Mouse (Mus musculus) midbrain, embryonic 15.5 days (tissue): ENCODE results near the gene Vdr. TPM values are rescaled to one million over a fixed set of nuclear protein-coding genes. Genes with fewer than 3 reads are reported as not detected.
"Not testable (repeated sequence)": the region's sequence is repeated elsewhere in the genome, so short reads cannot be mapped to it uniquely, and the experiment has no call there.

ENCODE experiments used
- ATAC-seq: fragments of 200-750 bp; cut with Nextera tagmentation; replicated peaks from 2 replicates; pipeline ENCODE4 v1.8.0; 2017; ENCODE audit warnings: moderate TSS enrichment
- H3K27ac ChIP-seq: fragments of 300-500 bp; sonication (generic); 2 replicates; pipeline ENCODE4 v1.5.1; 2015; ENCODE audit warnings: mild to moderate bottlenecking, inconsistent platforms
- H3K27me3 ChIP-seq: fragments of 300-500 bp; sonication (generic); replicated peaks from 2 replicates; pipeline ENCODE4 v1.6.1; 2015; ENCODE audit warnings: inconsistent platforms
- H3K36me3 ChIP-seq: fragments of 300-500 bp; sonication (generic); replicated peaks from 2 replicates; pipeline ENCODE4 v1.6.1; 2015; ENCODE audit warnings: inconsistent platforms
- H3K4me1 ChIP-seq: fragments of 300-500 bp; sonication (generic); 2 replicates; pipeline ENCODE4 v1.6.1; 2015; ENCODE audit warnings: inconsistent platforms
- H3K4me2 ChIP-seq: fragments of 300-500 bp; sonication (generic); 2 replicates; pipeline ENCODE4 v1.6.1; 2015; ENCODE audit warnings: inconsistent platforms, mild to moderate bottlenecking, moderate library complexity
- H3K4me3 ChIP-seq: fragments of 300-500 bp; sonication (generic); 2 replicates; pipeline ENCODE4 v1.5.1; 2015; ENCODE audit warnings: mild to moderate bottlenecking, inconsistent platforms
- H3K9ac ChIP-seq: fragments of 300-500 bp; sonication (generic); 2 replicates; pipeline ENCODE4 v1.6.1; 2015; ENCODE audit warnings: mild to moderate bottlenecking, inconsistent platforms
- H3K9me3 ChIP-seq: fragments of 300-500 bp; sonication (generic); 2 replicates; pipeline ENCODE4 v1.6.1; 2016; ENCODE audit warnings: inconsistent platforms
- WGBS: fragments of 180-500 bp; shearing (Covaris S2); methylation state at CpG from one replicate; pipeline ENCODE4 v1.1.7; 2015; ENCODE audit warnings: mixed read lengths; 5-methylcytosine and 5-hydroxymethylcytosine counted together
- polyA plus RNA-seq: library from polyadenylated mRNA; unstranded; fragments of >200 nt; fragmentation: Nextera tagmentation; extraction: Ambion mirVana; gene quantifications from 2 replicates; pipeline ENCODE4 v1.2.1, GENCODE M21; 2015

Gene Vdr
- polyA plus RNA-seq, 1 experiment from 2014 or later, result 0.10 TPM

DNA sequence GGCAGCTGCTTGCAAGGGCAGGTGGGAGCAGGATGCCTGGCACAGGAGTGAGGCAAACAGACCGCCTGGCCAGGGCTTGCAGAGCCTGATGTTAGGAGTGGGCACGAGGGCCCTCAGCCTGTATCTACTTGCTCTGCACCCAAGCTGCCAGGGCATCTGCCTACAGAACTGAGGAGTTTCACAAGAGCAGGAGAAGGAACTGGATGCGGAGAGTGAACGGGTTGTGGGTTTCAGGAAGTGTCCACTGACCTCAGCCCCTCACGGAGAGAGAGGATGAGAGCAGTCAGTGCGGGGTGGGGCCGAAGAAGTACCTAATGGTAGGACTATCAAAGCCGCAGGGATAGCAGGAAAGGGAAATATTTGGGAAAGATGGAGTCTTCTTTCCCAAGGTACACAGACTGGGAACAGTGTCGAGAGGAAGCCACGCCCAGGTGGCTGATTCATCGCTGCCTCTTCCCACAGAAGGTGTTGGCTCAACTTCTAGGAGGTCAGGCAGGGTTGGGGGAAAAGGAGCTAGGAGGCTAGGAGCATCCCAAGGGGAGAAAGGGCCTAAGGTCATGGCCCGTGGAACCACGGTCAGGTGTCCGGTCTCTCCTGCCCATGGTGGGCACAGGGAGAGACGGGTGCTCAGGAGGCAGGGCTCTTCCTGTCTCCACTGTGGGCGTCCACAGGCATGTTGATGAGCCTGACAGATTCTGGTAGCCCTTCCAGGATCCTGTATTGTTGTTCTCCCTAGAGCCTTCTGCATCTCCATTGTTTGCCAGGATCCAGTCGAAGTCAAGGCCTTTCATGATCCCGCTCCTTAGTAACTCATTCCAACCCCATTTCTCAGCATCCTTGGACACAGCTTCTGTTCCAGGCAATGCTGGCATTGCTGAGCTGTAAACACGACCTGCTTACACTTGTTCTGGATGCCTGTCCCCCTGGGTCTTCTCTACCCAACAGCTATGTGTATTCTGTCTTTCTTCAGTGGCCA is 39.1 kb downstream of the Vdr start:
- no peaks in the 10 kb centered on the region for H3K4me1 ChIP-seq
- H3K36me3 ChIP-seq, result no peaks in the 10 kb centered on the region
- H3K9me3 ChIP-seq, result no peaks in the 10 kb centered on the region
- H3K4me2 ChIP-seq, result no peak overlapping the region
- no peak overlapping the region for H3K27ac ChIP-seq
- no peak for ATAC-seq
- H3K4me3 ChIP-seq, result no peak overlapping the region
- no peak overlapping the region for H3K9ac ChIP-seq
- 86% methylated on average over 19 of the region's 19 CpGs for WGBS
- no peaks in the 10 kb centered on the region for H3K27me3 ChIP-seq

DNA sequence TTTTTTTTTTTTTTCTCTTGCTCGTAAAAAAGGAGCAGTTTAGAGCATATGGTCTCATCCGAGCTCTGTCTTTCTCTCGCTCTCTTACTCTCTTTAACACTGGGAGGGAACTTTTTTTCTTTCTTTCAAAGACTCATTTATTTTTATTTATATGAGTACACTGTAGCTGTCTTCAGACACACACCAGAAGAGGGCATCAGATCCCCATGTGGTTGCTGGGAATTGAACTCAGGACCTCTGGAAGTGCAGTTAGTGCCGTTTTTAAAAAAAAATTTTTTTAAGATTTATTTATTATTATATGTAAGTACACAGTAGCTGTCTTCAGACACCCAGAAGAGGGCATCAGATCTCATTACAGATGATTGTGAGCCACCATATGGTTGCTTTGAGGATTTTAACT is 40.3 kb downstream of the Vdr start:
- H3K27me3 ChIP-seq, ATAC-seq, H3K9me3 ChIP-seq, H3K4me3 ChIP-seq, H3K36me3 ChIP-seq, H3K27ac ChIP-seq, H3K9ac ChIP-seq, H3K4me2 ChIP-seq, H3K4me1 ChIP-seq: not testable (repeated sequence)
- 79% methylated on average over 4 of the region's 4 CpGs for WGBS

DNA sequence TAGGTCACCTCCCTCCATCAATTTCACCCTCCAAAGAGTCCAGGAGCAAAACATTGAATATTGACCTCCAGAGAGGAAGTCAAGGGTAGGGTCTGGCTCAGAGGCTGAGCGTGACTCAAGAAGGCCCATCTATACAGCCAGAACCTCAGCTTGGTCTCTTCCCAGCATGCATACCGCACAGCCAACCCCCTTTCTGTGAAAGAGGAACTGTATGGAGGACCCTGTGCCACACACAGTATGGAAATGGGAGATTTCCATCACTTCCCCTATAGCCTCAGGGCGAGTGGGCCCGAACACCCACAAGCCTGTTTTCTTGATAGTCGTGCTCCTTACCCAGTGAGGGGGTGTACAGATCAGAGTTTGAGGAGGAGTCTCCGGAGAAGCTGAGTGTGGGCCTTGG is 41.4 kb downstream of the Vdr start:
- WGBS, result 93% methylated on average over 6 of the region's 6 CpGs
- H3K4me3 ChIP-seq, result no peak overlapping the region

DNA sequence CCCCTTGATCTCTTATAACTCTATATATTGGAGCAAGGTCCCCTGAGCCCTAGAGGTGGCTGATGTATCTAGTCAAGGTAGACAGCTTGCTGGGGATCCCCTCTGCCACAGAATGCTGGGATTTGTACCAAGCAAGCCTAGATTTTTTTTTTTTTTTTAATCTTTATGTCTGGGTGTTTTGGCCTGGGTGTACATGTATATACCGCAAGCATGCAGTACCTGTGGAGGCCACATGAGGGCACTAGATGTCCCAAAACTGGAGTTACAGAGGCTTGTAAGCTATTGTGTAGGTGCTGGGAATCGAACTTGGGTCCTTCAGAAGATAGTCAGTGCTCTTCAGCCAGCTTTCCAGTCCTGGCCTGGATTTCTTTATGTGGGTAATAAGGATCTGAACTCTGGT is 44.4 kb downstream of the Vdr start:
- no peak overlapping the region for H3K4me3 ChIP-seq
- H3K27me3 ChIP-seq, result no peaks in the 10 kb centered on the region
- H3K4me2 ChIP-seq, result no peak overlapping the region
- H3K9me3 ChIP-seq, result no peaks in the 10 kb centered on the region
- no peak overlapping the region for H3K27ac ChIP-seq
- ATAC-seq, result no peak
- H3K4me1 ChIP-seq, result peaks cover 12% of the 10 kb centered on the region; the same call in 1 of the 2 replicates
- no peaks in the 10 kb centered on the region for H3K36me3 ChIP-seq
- 90% methylated on average over 2 of the region's 2 CpGs for WGBS
- no peak overlapping the region for H3K9ac ChIP-seq

More for the DNA sequence above, 41.4 kb downstream of the Vdr start:
- Histone ChIP-seq H3K9me3 (no peaks in the 10 kb centered on the region), H3K36me3 (no peaks in the 10 kb centered on the region), H3K27ac (no peak overlapping the region), H3K9ac (no peak overlapping the region), H3K27me3 (no peaks in the 10 kb centered on the region), H3K4me2 (no peak overlapping the region), H3K4me1 (no peaks in the 10 kb centered on the region)
- ATAC-seq, result no peak

DNA sequence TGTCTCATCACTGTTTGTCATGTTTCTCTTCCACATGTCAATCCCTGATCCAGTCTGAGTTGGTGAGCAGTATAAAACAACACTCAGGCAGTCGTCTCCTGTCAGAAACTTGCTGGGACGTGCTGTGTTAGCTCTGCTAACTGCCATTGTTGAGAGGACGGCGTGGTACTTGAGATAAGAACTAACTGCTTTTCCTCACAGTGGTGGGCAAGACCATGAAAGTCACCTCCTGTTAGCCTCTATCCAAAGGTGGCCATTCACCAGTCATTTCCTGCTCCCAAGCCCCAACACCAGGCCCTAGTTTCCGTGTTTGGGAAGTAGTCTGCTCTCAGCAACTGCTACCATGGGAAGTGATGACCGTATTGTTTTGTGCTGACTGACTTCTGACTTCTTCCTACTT is 45.3 kb downstream of the Vdr start:
- H3K4me1 ChIP-seq, result peaks cover 12% of the 10 kb centered on the region; the same call in 1 of the 2 replicates
- no peak for ATAC-seq
- H3K27me3 ChIP-seq, result no peaks in the 10 kb centered on the region
- no peaks in the 10 kb centered on the region for H3K36me3 ChIP-seq
- WGBS, result 68% methylated on average over 6 of the region's 6 CpGs
- H3K4me2 ChIP-seq, result no peak overlapping the region
- H3K9me3 ChIP-seq, result no peaks in the 10 kb centered on the region
- H3K4me3 ChIP-seq, result no peak overlapping the region
- H3K27ac ChIP-seq, result no peak overlapping the region
- H3K9ac ChIP-seq, result no peak overlapping the region

DNA sequence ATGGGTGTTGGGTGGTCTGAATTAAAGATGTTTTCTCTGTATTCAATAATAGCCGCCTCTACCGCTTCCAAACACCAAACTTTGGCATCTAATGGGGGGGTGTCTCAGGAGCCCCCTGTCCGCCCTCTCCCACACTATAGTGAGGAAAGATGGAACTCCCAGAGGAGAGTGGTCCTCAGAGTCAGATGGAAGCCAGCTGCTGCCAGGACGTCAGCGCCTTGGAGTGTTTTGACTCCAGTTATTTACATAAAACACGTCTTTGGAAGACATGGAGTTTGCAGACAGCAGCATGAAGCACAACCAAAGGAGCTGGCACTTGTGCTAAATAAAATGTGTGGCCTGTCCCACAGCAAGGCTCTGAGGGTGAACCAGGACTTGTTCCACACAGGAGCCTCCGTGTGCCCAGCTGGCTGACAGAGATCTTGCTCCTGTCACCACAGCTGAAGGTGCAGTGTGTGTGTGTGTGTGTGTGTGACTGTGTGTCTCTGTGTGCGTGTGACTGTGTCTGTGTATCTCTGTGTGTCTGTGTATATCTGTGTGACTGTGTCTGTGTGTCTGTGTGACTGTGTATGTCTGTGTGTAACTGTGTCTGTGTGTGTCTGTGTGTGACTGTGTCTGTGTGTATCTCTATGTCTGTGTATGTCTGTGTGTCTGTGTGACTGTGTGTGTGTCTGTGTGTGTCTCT is 45.9 kb downstream of the Vdr start:
- H3K4me3 ChIP-seq, result no peak overlapping the region
- no peak for ATAC-seq

DNA sequence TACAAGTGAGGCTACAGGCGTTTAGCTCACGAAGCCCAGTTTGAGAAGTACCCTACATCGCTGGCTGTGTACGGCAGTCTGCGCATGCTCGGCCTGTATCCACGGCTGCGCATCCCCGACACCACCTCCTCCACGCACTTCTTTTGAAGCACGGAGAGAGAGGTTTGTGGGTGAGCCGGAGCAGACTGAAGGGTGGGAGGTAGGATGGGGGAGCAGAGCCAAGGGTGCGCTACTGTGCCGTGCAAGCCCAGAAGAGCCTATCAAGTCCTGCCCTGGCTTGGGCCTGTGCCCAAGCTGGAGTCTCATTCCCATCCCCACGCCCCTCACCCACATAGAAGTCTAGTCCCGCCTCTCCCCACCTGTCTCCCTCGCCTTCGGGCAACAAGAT is 46.9 kb downstream of the Vdr start:
- Histone ChIP-seq H3K4me3 (no peak overlapping the region), H3K9me3 (no peaks in the 10 kb centered on the region), H3K36me3 (no peaks in the 10 kb centered on the region), H3K27me3 (no peaks in the 10 kb centered on the region), H3K4me1 (peaks cover 12% of the 10 kb centered on the region; the same call in 1 of the 2 replicates), H3K4me2 (peak overlapping the region; percentile 26), H3K9ac (no peak overlapping the region; the same call in 1 of the 2 replicates), H3K27ac (no peak overlapping the region)
- WGBS, result 75% methylated on average over 18 of the region's 18 CpGs
- no peak for ATAC-seq

More for the DNA sequence above, 45.9 kb downstream of the Vdr start:
- Histone ChIP-seq H3K4me2 (no peak overlapping the region), H3K4me1 (peaks cover 12% of the 10 kb centered on the region; the same call in 1 of the 2 replicates), H3K9ac (no peak overlapping the region), H3K36me3 (no peaks in the 10 kb centered on the region), H3K9me3 (no peaks in the 10 kb centered on the region), H3K27ac (no peak overlapping the region), H3K27me3 (no peaks in the 10 kb centered on the region)
- WGBS, result 79% methylated on average over 8 of the region's 8 CpGs

- Histone ChIP-seq H3K36me3 (no peaks in the 10 kb centered on the region), H3K9me3 (no peaks in the 10 kb centered on the region), H3K9ac (no peak overlapping the region; the same call in 1 of the 2 replicates), H3K27ac (no peak overlapping the region), H3K4me2 (0 out of 2 replicates have a peak overlapping the region, but pooled peaks have one; percentile 26), H3K27me3 (no peaks in the 10 kb centered on the region), H3K4me3 (no peak overlapping the region), H3K4me1 (peaks cover 12% of the 10 kb centered on the region; the same call in 1 of the 2 replicates)
- WGBS, result 23% methylated on average over 14 of the region's 14 CpGs
- ATAC-seq, result no peak
Measured at GRCm38 (mm10) chr15:97862881-97863493, 47.4 kb downstream of the Vdr start.

DNA sequence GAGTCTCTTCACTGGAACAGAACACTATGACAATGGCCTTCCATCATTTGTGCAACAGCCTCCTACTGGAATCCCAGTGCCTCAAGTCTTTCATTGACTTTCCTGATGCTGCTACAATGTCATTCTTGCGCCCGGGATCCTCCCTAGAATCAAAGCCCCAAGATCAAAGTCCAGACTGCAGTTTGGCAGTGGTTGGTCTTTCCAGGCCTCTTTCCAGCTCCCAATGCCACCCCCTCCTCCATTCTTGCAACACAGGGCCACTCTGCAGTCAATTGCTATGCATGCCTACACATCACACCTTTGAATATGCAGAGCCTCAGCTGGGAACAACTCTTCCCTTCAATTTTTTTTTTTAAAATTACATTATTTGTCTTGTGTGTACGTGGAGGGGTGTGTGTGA is 50.1 kb downstream of the Vdr start:
- Histone ChIP-seq H3K36me3 (no peaks in the 10 kb centered on the region), H3K27ac (no peak overlapping the region), H3K27me3 (no peaks in the 10 kb centered on the region), H3K4me3 (no peak overlapping the region), H3K9me3 (no peaks in the 10 kb centered on the region), H3K9ac (no peak overlapping the region), H3K4me1 (peaks cover 12% of the 10 kb centered on the region; the same call in 1 of the 2 replicates), H3K4me2 (no peak overlapping the region)
- ATAC-seq, result no peak
- WGBS, result 73% methylated on average over 3 of the region's 3 CpGs

DNA sequence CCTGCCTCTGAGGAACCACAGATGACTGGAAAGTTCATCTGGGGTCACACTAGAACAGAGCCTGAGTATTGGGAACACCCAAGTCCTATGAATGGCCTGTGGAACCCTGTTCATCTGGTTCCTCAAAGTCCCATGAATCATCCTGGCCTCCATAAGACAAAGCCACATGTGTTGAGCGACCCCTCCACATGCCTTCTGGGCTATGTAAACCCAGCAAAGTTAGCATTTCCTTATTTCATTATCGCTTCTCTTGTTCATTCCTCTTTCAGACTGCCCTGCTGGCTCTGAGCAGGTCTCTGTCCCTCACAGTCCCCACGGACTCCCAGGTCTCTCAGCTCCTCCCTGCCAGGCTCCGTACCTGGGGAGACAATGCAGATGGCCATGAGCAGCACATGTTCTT is 52.0 kb downstream of the Vdr start:
- Histone ChIP-seq H3K4me1 (peaks cover 9% of the 10 kb centered on the region; the same call in 1 of the 2 replicates), H3K36me3 (no peaks in the 10 kb centered on the region), H3K4me3 (no peak overlapping the region), H3K27me3 (no peaks in the 10 kb centered on the region), H3K9me3 (no peaks in the 10 kb centered on the region), H3K9ac (no peak overlapping the region), H3K27ac (no peak overlapping the region), H3K4me2 (no peak overlapping the region)
- ATAC-seq, result no peak
- WGBS, result 91% methylated on average over 4 of the region's 4 CpGs

GRCm38 (mm10) chr15:97854551-97854950 is 55.9 kb downstream of the Vdr start:
- Histone ChIP-seq H3K27me3 (no peaks in the 10 kb centered on the region), H3K4me1 (peaks cover 2% of the 10 kb centered on the region; the same call in 1 of the 2 replicates), H3K9me3 (no peaks in the 10 kb centered on the region), H3K9ac (no peak overlapping the region), H3K36me3 (no peaks in the 10 kb centered on the region), H3K27ac (no peak overlapping the region), H3K4me2 (no peak overlapping the region), H3K4me3 (no peak overlapping the region)
- ATAC-seq, result no peak
- 78% methylated on average over 6 of the region's 6 CpGs for WGBS

DNA sequence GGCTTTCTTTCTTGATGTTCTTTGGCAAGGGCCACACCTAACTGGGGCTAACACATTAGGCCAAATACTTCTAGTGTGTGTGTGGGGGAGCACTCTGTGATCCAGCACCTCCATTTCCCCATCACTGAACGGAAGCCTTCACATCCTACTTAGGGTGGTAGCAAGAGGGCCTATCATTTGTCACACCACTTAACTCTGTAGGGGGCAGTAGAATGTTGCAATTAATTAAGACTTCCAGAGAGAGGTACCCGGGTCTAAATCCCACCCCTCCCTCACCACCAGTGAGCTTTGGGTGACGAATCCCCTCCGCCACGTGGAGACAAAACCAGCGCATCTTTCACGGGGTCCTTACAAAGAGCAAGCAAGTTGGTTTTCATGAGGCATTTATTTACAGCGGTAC is 56.4 kb downstream of the Vdr start:
- Histone ChIP-seq H3K4me2 (no peak overlapping the region), H3K4me1 (peaks cover 6% of the 10 kb centered on the region; the same call in 1 of the 2 replicates), H3K9ac (no peak overlapping the region), H3K9me3 (no peaks in the 10 kb centered on the region), H3K27ac (no peak overlapping the region), H3K27me3 (no peaks in the 10 kb centered on the region), H3K36me3 (no peaks in the 10 kb centered on the region), H3K4me3 (no peak overlapping the region)
- WGBS, result 45% methylated on average over 8 of the region's 8 CpGs
- ATAC-seq, result no peak
